Mouse (Mus musculus): ENCODE measurements around the gene Bcl2l14. TPM values are rescaled to one million over a fixed set of nuclear protein-coding genes. Genes with fewer than 3 reads are reported as not detected.

The Bcl2l14 gene
- polyA plus RNA-seq (2012; rRNA removed) = not detected in 2 replicates

GRCm38 (mm10) chr6:134396018-134396417, at the start of gene Bcl2l14:
Gene Bcl2l14, plus strand, starts transcription at chr6:134396318.
- TF ChIP-seq CTCF (IDR thresholded peaks at IDR 0.05; ENCODE audit: extremely low read depth, insufficient read depth, low read length) (no peak), POLR2A (IDR thresholded peaks at IDR 0.05; ENCODE audit: extremely low read depth, insufficient read depth, low read length) (no peak)
- Histone ChIP-seq H3K4me1 (ENCODE audit: control insufficient read depth, insufficient read depth, low read length) (no peaks in the 10 kb centered on the region), H3K27ac (ENCODE audit: insufficient read depth, low read length) (no peak within 1 kb of the TSS), H3K4me3 (ENCODE audit: insufficient read depth, low read length) (no peak within 1 kb of the TSS)

GRCm38 (mm10) chr6:134348526-134349067, 47.5 kb upstream of the Bcl2l14 start:
- no peak for TF ChIP-seq CTCF (IDR thresholded peaks at IDR 0.05; ENCODE audit: extremely low read depth, insufficient read depth, low read length)
- TF ChIP-seq POLR2A (IDR thresholded peaks at IDR 0.05; ENCODE audit: extremely low read depth, insufficient read depth, low read length) = no peak
- no peak overlapping the region for H3K27ac ChIP-seq (ENCODE audit: insufficient read depth, low read length)
- H3K4me3 ChIP-seq (ENCODE audit: insufficient read depth, low read length) = no peak overlapping the region
- H3K4me1 ChIP-seq (ENCODE audit: control insufficient read depth, insufficient read depth, low read length) = no peaks in the 10 kb centered on the region

DNA sequence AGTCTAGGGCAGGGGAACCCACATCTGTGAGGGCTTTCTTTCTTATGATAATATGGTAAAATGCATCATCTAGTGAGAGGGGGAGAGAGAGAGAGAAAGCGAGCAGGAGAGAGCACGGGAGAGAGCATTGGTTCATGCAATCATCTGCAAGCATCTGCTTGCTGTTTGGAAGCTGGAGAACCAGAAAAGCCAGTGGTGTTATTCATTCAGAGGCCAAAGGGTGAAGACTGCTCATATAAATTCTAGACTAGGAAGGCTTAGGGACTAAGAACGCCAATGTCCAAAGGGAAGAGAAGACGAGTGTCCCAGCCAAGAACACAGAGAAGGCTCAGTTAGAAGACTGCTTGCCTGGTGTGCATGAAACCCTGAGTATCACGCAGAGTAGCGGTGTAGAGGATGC, 43.2 kb upstream of the Bcl2l14 start:
- H3K4me1 ChIP-seq (ENCODE audit: control insufficient read depth, insufficient read depth, low read length) = no peaks in the 10 kb centered on the region
- no peak overlapping the region for H3K27ac ChIP-seq (ENCODE audit: insufficient read depth, low read length)
- TF ChIP-seq POLR2A (IDR thresholded peaks at IDR 0.05; ENCODE audit: extremely low read depth, insufficient read depth, low read length) (no peak), CTCF (IDR thresholded peaks at IDR 0.05; ENCODE audit: extremely low read depth, insufficient read depth, low read length) (no peak)
- H3K4me3 ChIP-seq (ENCODE audit: insufficient read depth, low read length) = no peak overlapping the region

DNA sequence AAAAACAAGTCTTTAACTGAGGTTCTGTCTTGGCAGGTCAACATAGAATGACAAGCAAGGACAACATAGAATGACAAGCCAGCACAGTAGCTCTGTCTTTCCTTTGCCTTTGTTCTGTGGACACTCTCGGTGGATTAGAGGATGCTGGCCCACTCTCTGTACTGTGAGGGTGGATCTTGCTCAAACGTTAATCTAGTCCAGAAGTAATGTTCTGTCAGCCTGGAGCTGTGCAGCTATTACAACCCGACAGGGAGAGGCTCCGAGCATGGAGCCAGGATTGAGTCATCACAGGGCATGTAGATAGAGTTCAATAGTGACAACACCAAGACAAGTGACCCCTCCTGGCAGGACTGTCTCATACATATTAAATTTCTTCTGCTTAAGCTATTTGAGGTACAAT, 42.4 kb upstream of the Bcl2l14 start:
- no peak overlapping the region for H3K4me3 ChIP-seq (ENCODE audit: insufficient read depth, low read length)
- no peak overlapping the region for H3K27ac ChIP-seq (ENCODE audit: insufficient read depth, low read length)
- TF ChIP-seq CTCF (IDR thresholded peaks at IDR 0.05; ENCODE audit: extremely low read depth, insufficient read depth, low read length) = no peak
- no peak for TF ChIP-seq POLR2A (IDR thresholded peaks at IDR 0.05; ENCODE audit: extremely low read depth, insufficient read depth, low read length)
- no peaks in the 10 kb centered on the region for H3K4me1 ChIP-seq (ENCODE audit: control insufficient read depth, insufficient read depth, low read length)

DNA sequence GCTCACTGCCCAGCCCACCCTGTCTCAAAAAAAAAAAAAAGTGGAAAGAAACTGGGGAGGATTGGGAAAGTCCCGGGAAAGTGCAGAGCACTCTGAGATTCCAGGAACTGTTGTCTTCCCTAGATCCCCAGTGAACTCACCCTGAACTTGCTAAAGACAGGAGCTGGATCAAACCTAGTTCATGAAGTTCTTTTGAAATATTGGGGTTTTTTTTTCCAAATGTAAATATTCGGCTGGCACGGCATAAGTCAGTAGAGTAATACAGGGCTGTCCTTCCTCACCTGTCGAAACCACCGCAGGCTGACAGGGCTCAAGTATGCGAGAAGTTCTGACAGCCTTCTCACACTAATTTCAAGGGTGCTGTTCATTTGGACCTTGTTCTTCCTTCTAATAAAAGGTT, 38.5 kb upstream of the Bcl2l14 start:
- no peak for TF ChIP-seq CTCF (IDR thresholded peaks at IDR 0.05; ENCODE audit: extremely low read depth, insufficient read depth, low read length)
- TF ChIP-seq POLR2A (IDR thresholded peaks at IDR 0.05; ENCODE audit: extremely low read depth, insufficient read depth, low read length) = no peak
- no peak overlapping the region for H3K4me3 ChIP-seq (ENCODE audit: insufficient read depth, low read length)
- no peak overlapping the region for H3K27ac ChIP-seq (ENCODE audit: insufficient read depth, low read length)
- H3K4me1 ChIP-seq (ENCODE audit: control insufficient read depth, insufficient read depth, low read length) = no peaks in the 10 kb centered on the region

DNA sequence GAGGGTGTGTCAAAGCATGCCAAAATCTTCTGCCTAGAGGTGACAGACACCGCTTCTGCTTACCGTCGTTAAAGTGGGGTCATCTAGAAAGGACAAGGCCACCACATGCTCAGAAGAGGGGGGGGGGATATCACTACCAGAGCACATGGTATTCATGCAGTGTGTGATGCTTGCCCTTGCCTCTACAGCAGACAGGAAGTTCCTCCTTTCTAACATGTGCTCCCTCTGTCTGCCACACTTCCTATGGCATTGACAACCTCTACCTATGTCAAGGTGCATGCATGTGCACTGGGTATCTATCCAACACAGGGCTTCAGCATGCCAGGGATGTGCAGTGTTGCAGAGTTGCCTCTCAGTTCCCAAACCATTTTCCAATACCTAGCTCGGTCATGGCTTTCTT, 36.0 kb upstream of the Bcl2l14 start:
- H3K4me3 ChIP-seq (ENCODE audit: insufficient read depth, low read length) = no peak overlapping the region
- no peaks in the 10 kb centered on the region for H3K4me1 ChIP-seq (ENCODE audit: control insufficient read depth, insufficient read depth, low read length)
- TF ChIP-seq POLR2A (IDR thresholded peaks at IDR 0.05; ENCODE audit: extremely low read depth, insufficient read depth, low read length) = no peak
- no peak for TF ChIP-seq CTCF (IDR thresholded peaks at IDR 0.05; ENCODE audit: extremely low read depth, insufficient read depth, low read length)
- H3K27ac ChIP-seq (ENCODE audit: insufficient read depth, low read length) = no peak overlapping the region

DNA sequence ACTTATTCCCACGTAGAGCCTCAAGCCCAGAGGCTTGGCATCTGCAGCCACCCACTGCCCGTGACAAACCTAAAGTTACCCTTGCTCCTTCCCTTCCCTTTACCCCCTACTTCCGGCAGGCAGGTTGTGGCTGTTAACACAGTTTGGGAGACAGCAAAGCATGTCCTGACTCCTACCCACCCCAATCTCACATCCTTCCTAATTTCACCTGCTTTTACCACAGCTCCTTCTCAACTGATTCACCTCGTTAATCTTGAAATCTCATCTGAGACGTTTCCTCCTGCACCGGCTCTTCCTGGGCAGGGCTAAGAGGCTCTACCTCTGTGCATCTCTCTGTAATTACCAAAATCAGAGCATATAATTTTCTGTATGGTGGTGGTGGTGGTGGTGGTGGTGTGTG, 31.5 kb upstream of the Bcl2l14 start:
- no peak overlapping the region for H3K4me3 ChIP-seq (ENCODE audit: insufficient read depth, low read length)
- H3K4me1 ChIP-seq (ENCODE audit: control insufficient read depth, insufficient read depth, low read length) = no peaks in the 10 kb centered on the region
- no peak for TF ChIP-seq CTCF (IDR thresholded peaks at IDR 0.05; ENCODE audit: extremely low read depth, insufficient read depth, low read length)
- TF ChIP-seq POLR2A (IDR thresholded peaks at IDR 0.05; ENCODE audit: extremely low read depth, insufficient read depth, low read length) = no peak
- H3K27ac ChIP-seq (ENCODE audit: insufficient read depth, low read length) = no peak overlapping the region

GRCm38 (mm10) chr6:134365952-134366351, 30.2 kb upstream of the Bcl2l14 start:
- TF ChIP-seq POLR2A (IDR thresholded peaks at IDR 0.05; ENCODE audit: extremely low read depth, insufficient read depth, low read length) (no peak), CTCF (IDR thresholded peaks at IDR 0.05; ENCODE audit: extremely low read depth, insufficient read depth, low read length) (0 out of 2 replicates have a peak, but pooled peaks have one; percentile 7)
- H3K27ac ChIP-seq (ENCODE audit: insufficient read depth, low read length) = no peak overlapping the region

DNA sequence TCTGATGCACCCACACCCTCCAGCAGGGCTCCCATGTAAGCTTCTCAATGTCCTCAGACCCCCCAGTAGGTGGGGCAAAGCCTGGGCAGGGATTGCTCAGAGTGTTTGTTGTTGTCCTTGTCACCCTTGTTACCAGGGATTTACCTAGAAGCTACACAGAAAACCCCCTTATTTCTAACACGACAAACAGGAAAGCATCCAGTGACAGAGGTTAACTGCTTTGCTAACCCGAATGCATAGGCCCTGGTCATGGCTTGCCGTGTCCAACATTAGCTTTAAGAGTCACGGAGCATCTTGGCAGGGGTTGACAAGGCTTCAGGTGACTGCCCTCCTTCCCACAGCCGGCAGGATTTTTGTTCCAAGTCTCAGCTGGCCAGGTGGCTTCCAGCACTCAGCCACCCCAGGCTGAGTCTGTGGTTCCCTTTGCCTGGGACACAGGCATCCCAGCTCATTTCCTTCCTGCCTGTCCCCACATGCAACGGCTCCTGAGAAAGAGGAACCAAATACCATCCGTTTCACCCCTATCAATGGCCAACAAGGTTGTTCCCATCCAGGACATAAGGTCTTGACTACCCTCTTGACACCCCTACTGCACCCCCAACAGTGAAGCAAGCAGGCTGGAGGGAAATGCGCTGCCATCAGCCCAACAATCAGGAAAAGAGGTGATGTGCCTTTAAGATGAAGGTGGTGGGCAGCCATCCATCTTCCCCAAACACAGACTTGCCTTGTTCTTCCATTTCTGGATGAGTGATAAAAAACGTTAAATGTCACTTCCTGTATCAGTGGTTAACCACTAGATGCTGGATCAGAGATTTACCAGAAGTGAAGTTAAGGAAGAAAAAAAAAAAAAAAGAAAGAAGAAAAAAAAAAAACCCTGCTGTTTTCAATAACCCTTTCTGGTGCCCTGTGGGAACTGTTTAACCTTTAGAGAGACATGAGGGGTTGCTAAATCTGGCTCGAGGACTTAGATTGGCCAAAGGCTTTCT, 29.5 kb upstream of the Bcl2l14 start:
- TF ChIP-seq CTCF (IDR thresholded peaks at IDR 0.05; ENCODE audit: extremely low read depth, insufficient read depth, low read length) (no peak), POLR2A (IDR thresholded peaks at IDR 0.05; ENCODE audit: extremely low read depth, insufficient read depth, low read length) (no peak)

More at GRCm38 (mm10) chr6:134365952-134366351, 30.2 kb upstream of the Bcl2l14 start:
- Histone ChIP-seq H3K4me3 (ENCODE audit: insufficient read depth, low read length) (no peak overlapping the region), H3K4me1 (ENCODE audit: control insufficient read depth, insufficient read depth, low read length) (no peaks in the 10 kb centered on the region)

More for the DNA sequence above, 29.5 kb upstream of the Bcl2l14 start:
- H3K27ac ChIP-seq (ENCODE audit: insufficient read depth, low read length) = no peak overlapping the region
- H3K4me3 ChIP-seq (ENCODE audit: insufficient read depth, low read length) = no peak overlapping the region
- H3K4me1 ChIP-seq (ENCODE audit: control insufficient read depth, insufficient read depth, low read length) = no peaks in the 10 kb centered on the region
